Mouse (Mus musculus): ENCODE results near the gene Catspere2. TPM values are rescaled to one million over a fixed set of nuclear protein-coding genes. Genes with fewer than 3 reads are reported as not detected.
"Not testable (repeated sequence)": the region's sequence is repeated elsewhere in the genome, so short reads cannot be mapped to it uniquely, and the experiment has no call there.

Catspere2 gene
- 0.42 and 0.43 TPM in 2 replicates for total RNA-seq (2014; rRNA removed)
- polyA plus RNA-seq (2015; fragmentation: Nextera tagmentation; extraction: Ambion mirVana) = 0.45 and 0.71 TPM in 2 replicates

DNA sequence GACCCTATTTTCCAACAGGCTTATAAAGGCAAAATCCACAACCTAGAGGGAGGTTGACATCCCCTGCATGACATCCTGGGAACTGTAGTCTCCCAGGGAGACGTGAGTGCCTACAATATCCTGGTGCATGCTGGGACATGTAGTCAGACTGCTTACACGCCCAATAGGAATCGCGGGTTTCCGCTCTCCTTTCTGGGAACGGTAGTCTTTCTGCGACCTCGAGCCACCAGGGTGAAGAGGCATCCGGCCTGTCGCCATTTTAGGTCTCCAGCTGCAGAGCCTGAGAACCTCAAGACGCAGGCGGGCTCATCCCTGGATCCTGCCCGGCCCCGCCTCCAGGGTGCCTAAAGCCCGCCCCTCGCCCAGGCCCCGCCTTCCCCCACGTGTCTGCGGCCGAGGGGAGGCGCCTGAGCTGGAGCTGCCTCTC lies at the start of gene Catspere2:
TSS of gene Catspere2 (plus strand) at position 400 of the 427 bp plus-strand sequence.
- not testable (repeated sequence) for H3K4me1 ChIP-seq (ENCODE audit: insufficient read depth, low read length); H3K27me3 ChIP-seq (ENCODE audit: insufficient read depth, low read length); H3K9me3 ChIP-seq (ENCODE audit: low read length); H3K36me3 ChIP-seq (ENCODE audit: insufficient read depth, low read length)
- peak; percentile 56 for TF ChIP-seq CTCF (IDR thresholded peaks at IDR 0.05; ENCODE audit: low read depth)
- DNase-seq (ENCODE audit: low spot score) = peak; percentile 97
- peak; percentile 99 for ATAC-seq
- peak within 1 kb of the TSS; percentile 50 for H3K4me3 ChIP-seq (ENCODE audit: low read length)
- peak within 1 kb of the TSS; percentile 56 for H3K9ac ChIP-seq (replicated peaks; ENCODE audit: low read length)
- H3K4me2 ChIP-seq (ENCODE audit: low read depth, low read length) = peak within 1 kb of the TSS; percentile 54
- peak within 1 kb of the TSS; percentile 81 for H3K27ac ChIP-seq
- 2% methylated on average over 18 of the region's 21 CpGs for WGBS

- WGBS = 3% methylated on average over 3 of the region's 4 CpGs
- not testable (repeated sequence) for H3K36me3 ChIP-seq (ENCODE audit: insufficient read depth, low read length)
Measured at GRCm38 (mm10) chr1:177940422-177940977, 42.7 kb upstream of the Catspere2 start.

GRCm38 (mm10) chr1:177981276-177981675 lies 1.9 kb upstream of the Catspere2 start:
- TF ChIP-seq CTCF (IDR thresholded peaks at IDR 0.05; ENCODE audit: low read depth) = no peak
- Histone ChIP-seq H3K4me3 (ENCODE audit: low read length) (no peak overlapping the region), H3K27me3 (ENCODE audit: insufficient read depth, low read length) (no peaks in the 10 kb centered on the region), H3K36me3 (ENCODE audit: insufficient read depth, low read length) (no peaks in the 10 kb centered on the region), H3K9ac (replicated peaks; ENCODE audit: low read length) (no peak overlapping the region), H3K27ac (no peak overlapping the region), H3K4me2 (ENCODE audit: low read depth, low read length) (no peak overlapping the region), H3K4me1 (ENCODE audit: insufficient read depth, low read length) (no peaks in the 10 kb centered on the region), H3K9me3 (ENCODE audit: low read length) (no peaks in the 10 kb centered on the region)
- no peak for DNase-seq (ENCODE audit: low spot score)
- no peak for ATAC-seq
- WGBS = 86% methylated on average over 1 of the region's 1 CpGs

More at GRCm38 (mm10) chr1:177940422-177940977, 42.7 kb upstream of the Catspere2 start:
- not testable (repeated sequence) for H3K4me3 ChIP-seq (ENCODE audit: low read length); H3K27me3 ChIP-seq (ENCODE audit: insufficient read depth, low read length); H3K4me2 ChIP-seq (ENCODE audit: low read depth, low read length); DNase-seq (ENCODE audit: low spot score); H3K27ac ChIP-seq; ATAC-seq; H3K9ac ChIP-seq (replicated peaks; ENCODE audit: low read length); H3K4me1 ChIP-seq (ENCODE audit: insufficient read depth, low read length); H3K9me3 ChIP-seq (ENCODE audit: low read length)
- TF ChIP-seq CTCF (IDR thresholded peaks at IDR 0.05; ENCODE audit: low read depth) = peak; percentile 60

DNA sequence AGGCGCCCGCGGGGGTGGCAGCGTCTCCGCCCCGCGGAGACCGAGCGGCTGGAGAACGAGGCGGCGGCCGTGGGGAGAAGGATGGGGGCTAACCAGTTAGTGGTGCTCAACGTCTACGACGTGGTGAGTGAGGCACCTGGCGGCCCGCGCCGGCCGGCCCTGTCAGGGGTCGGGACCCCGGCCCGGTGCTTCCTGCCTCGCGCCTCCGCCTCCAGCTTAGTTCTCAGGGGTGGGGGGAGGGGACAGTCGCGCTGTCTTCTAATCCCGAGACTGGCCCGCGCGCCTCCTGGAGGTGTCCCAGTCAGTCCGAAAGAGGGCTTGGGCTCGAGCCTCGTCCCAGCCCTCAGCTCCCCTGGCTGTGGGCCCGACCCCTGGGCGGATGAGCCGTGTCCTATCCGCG lies 359 bp downstream of the Catspere2 start:
- Histone ChIP-seq H3K4me2 (ENCODE audit: low read depth, low read length) (peak overlapping the region; percentile 54), H3K27ac (peak overlapping the region; percentile 81), H3K4me3 (ENCODE audit: low read length) (peak overlapping the region; percentile 50), H3K9ac (replicated peaks; ENCODE audit: low read length) (peak overlapping the region; percentile 56)
- DNase-seq (ENCODE audit: low spot score); H3K9me3 ChIP-seq (ENCODE audit: low read length); H3K4me1 ChIP-seq (ENCODE audit: insufficient read depth, low read length); H3K36me3 ChIP-seq (ENCODE audit: insufficient read depth, low read length); H3K27me3 ChIP-seq (ENCODE audit: insufficient read depth, low read length): not testable (repeated sequence)
- WGBS = 0% methylated on average over 14 of the region's 41 CpGs
- peak; percentile 39 for ATAC-seq

DNA sequence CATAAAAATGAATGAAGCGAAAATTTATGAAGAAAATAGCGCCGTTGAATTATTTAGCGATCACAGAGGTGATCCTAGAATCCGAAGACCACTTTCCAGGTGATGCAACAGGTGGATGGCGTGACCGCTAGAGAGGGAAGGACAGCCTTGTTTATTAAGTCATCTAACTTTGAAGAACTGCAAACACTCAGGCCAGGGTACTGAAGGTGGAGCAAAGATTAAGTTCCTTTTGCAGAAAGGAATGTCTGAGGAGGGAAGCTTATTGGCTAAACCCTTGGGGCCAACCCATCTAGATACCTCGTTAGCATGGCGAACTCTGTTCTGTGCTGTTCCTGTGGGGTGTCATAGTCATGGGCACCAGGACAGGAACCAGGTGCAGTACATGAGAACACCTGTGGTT lies 983 bp downstream of the Catspere2 start:
- H3K9ac ChIP-seq (replicated peaks; ENCODE audit: low read length) = no peak overlapping the region
- H3K4me2 ChIP-seq (ENCODE audit: low read depth, low read length) = peak overlapping the region; percentile 33; the same call in 1 of the 2 replicates
- no peaks in the 10 kb centered on the region for H3K4me1 ChIP-seq (ENCODE audit: insufficient read depth, low read length)
- H3K27me3 ChIP-seq (ENCODE audit: insufficient read depth, low read length) = no peaks in the 10 kb centered on the region
- no peaks in the 10 kb centered on the region for H3K9me3 ChIP-seq (ENCODE audit: low read length)
- no peak for DNase-seq (ENCODE audit: low spot score)
- H3K4me3 ChIP-seq (ENCODE audit: low read length) = no peak overlapping the region
- ATAC-seq = no peak
- TF ChIP-seq CTCF (IDR thresholded peaks at IDR 0.05; ENCODE audit: low read depth) = no peak
- H3K36me3 ChIP-seq (ENCODE audit: insufficient read depth, low read length) = no peaks in the 10 kb centered on the region
- H3K27ac ChIP-seq = no peak overlapping the region
- 62% methylated on average over 9 of the region's 9 CpGs for WGBS

- H3K9me3 ChIP-seq (ENCODE audit: low read length); DNase-seq (ENCODE audit: low spot score); H3K36me3 ChIP-seq (ENCODE audit: insufficient read depth, low read length); H3K4me3 ChIP-seq (ENCODE audit: low read length); H3K9ac ChIP-seq (replicated peaks; ENCODE audit: low read length); H3K27me3 ChIP-seq (ENCODE audit: insufficient read depth, low read length); H3K4me2 ChIP-seq (ENCODE audit: low read depth, low read length); ATAC-seq; H3K27ac ChIP-seq; H3K4me1 ChIP-seq (ENCODE audit: insufficient read depth, low read length): not testable (repeated sequence)
- 89% methylated on average over 1 of the region's 1 CpGs for WGBS
Measured at GRCm38 (mm10) chr1:177987476-177987875, 4.3 kb downstream of the Catspere2 start.

- H3K4me2 ChIP-seq (ENCODE audit: low read depth, low read length); H3K36me3 ChIP-seq (ENCODE audit: insufficient read depth, low read length); H3K4me3 ChIP-seq (ENCODE audit: low read length); ATAC-seq; H3K27ac ChIP-seq; H3K9me3 ChIP-seq (ENCODE audit: low read length); H3K27me3 ChIP-seq (ENCODE audit: insufficient read depth, low read length); DNase-seq (ENCODE audit: low spot score); H3K4me1 ChIP-seq (ENCODE audit: insufficient read depth, low read length); H3K9ac ChIP-seq (replicated peaks; ENCODE audit: low read length): not testable (repeated sequence)
- 60% methylated on average over 4 of the region's 4 CpGs for WGBS
- TF ChIP-seq CTCF (IDR thresholded peaks at IDR 0.05; ENCODE audit: low read depth) = 0 out of 2 replicates have a peak, but pooled peaks have one; percentile 2
Measured at GRCm38 (mm10) chr1:178072798-178073197, 89.6 kb downstream of the Catspere2 start.

DNA sequence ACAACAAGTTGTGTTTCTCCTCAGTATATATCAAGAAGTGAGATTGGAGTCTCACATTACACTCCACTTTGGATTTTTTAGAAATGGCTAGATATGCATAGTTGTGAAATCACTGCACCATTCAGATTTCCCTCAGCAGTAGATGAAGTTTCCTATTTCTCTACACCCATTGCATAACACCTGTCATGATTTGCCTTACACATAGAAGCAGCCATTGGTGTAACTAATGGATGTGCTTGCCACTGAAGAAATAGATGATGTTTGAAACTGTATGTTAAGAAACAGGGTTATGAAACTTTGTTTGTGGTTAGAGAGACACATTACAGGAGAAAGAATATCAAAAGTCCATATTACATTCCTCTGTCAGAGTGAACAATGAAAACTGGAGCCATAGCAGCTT lies 114.6 kb downstream of the Catspere2 start:
- H3K9me3 ChIP-seq (ENCODE audit: low read length); H3K36me3 ChIP-seq (ENCODE audit: insufficient read depth, low read length); H3K27me3 ChIP-seq (ENCODE audit: insufficient read depth, low read length); H3K27ac ChIP-seq; H3K9ac ChIP-seq (replicated peaks; ENCODE audit: low read length); H3K4me1 ChIP-seq (ENCODE audit: insufficient read depth, low read length); H3K4me3 ChIP-seq (ENCODE audit: low read length); ATAC-seq; H3K4me2 ChIP-seq (ENCODE audit: low read depth, low read length); DNase-seq (ENCODE audit: low spot score): not testable (repeated sequence)

GRCm38 (mm10) chr1:178108514-178108913 lies 125.3 kb downstream of the Catspere2 start:
- ATAC-seq; H3K27me3 ChIP-seq (ENCODE audit: insufficient read depth, low read length); H3K9ac ChIP-seq (replicated peaks; ENCODE audit: low read length); H3K9me3 ChIP-seq (ENCODE audit: low read length); H3K4me2 ChIP-seq (ENCODE audit: low read depth, low read length); H3K27ac ChIP-seq; H3K36me3 ChIP-seq (ENCODE audit: insufficient read depth, low read length); H3K4me1 ChIP-seq (ENCODE audit: insufficient read depth, low read length); DNase-seq (ENCODE audit: low spot score); H3K4me3 ChIP-seq (ENCODE audit: low read length): not testable (repeated sequence)
- 71% methylated on average over 1 of the region's 1 CpGs for WGBS

GRCm38 (mm10) chr1:178122236-178122635 lies 139.0 kb downstream of the Catspere2 start:
- ATAC-seq; H3K4me1 ChIP-seq (ENCODE audit: insufficient read depth, low read length); H3K4me3 ChIP-seq (ENCODE audit: low read length); H3K27ac ChIP-seq; DNase-seq (ENCODE audit: low spot score); H3K27me3 ChIP-seq (ENCODE audit: insufficient read depth, low read length); H3K9me3 ChIP-seq (ENCODE audit: low read length); H3K36me3 ChIP-seq (ENCODE audit: insufficient read depth, low read length); H3K4me2 ChIP-seq (ENCODE audit: low read depth, low read length); H3K9ac ChIP-seq (replicated peaks; ENCODE audit: low read length): not testable (repeated sequence)
- 64% methylated on average over 2 of the region's 2 CpGs for WGBS
